Mouse (Mus musculus): ENCODE data around the gene Glrp1. TPM values are rescaled to one million over a fixed set of nuclear protein-coding genes. Genes with fewer than 3 reads are reported as not detected.

Gene Glrp1
- polyA plus RNA-seq, 1 experiment: not detected

DNA sequence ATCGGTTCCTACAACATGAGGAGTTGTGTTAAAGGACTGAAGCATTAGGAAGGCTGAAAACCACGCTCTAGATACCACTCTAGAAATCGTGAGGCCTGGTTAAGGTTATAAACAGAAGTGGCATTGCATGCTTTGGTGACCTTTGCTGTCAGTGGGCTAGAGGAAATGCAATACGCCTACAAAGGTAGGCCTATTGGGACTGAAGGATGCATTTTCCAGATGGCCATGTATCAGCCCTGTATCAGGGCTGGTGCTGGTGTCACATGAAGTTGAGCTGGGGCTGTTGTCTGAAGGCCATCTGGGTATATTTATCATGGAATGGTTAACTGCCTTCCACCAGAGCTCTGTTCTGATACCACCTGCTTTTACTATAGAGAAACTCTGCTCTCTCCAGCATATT lies 23.5 kb downstream of the Glrp1 start:
- H3K4me3 ChIP-seq (ENCODE audit: extremely low read depth, insufficient read depth, insufficient read length): no peak overlapping the region
- no peaks in the 10 kb centered on the region for H3K4me1 ChIP-seq (ENCODE audit: control insufficient read depth, insufficient read depth, insufficient read length)
- H3K27me3 ChIP-seq (ENCODE audit: control insufficient read depth, insufficient read depth, low read length): no peaks in the 10 kb centered on the region
- no peaks in the 10 kb centered on the region for H3K36me3 ChIP-seq (ENCODE audit: control insufficient read depth, insufficient read depth, low read length)
- no peak overlapping the region for H3K27ac ChIP-seq (ENCODE audit: insufficient read depth, low read length)
- TF ChIP-seq POLR2A (IDR thresholded peaks at IDR 0.05; ENCODE audit: low read depth, low read length): no peak
- 80% methylated on average over 4 of the region's 4 CpGs for WGBS
- DNase-seq (ENCODE audit: low read depth in 1 of 2, low spot score in 2 of 2): no peak

DNA sequence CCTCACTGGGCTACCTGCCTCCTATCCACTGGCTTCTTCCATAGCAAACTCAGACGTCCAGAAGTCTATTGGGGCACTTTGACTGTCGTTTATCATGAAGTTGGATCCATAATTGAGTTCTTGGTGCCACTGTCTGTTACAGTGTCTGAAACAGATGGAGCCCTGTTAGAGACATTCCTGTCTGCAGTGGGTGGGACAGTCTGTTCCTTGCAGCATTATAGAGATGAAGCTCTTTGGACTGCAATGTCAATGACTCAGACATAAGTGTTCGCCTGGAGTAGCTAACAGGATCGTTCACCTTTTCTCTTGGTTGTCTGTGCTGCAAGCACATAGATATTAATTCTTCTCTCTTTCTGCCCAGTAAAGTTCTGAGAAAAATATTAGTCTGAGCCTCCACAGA lies 25.8 kb downstream of the Glrp1 start:
- no peak for DNase-seq (ENCODE audit: low read depth in 1 of 2, low spot score in 2 of 2)
- Histone ChIP-seq H3K27ac (ENCODE audit: insufficient read depth, low read length) (no peak overlapping the region), H3K36me3 (ENCODE audit: control insufficient read depth, insufficient read depth, low read length) (no peaks in the 10 kb centered on the region), H3K4me1 (ENCODE audit: control insufficient read depth, insufficient read depth, insufficient read length) (no peaks in the 10 kb centered on the region), H3K4me3 (ENCODE audit: extremely low read depth, insufficient read depth, insufficient read length) (no peak overlapping the region), H3K27me3 (ENCODE audit: control insufficient read depth, insufficient read depth, low read length) (no peaks in the 10 kb centered on the region)
- 91% methylated on average over 4 of the region's 4 CpGs for WGBS
- TF ChIP-seq CTCF (IDR thresholded peaks at IDR 0.05; ENCODE audit: extremely low read depth, insufficient read depth, insufficient read length, insufficient replicate concordance) (no peak), POLR2A (IDR thresholded peaks at IDR 0.05; ENCODE audit: low read depth, low read length) (no peak)

DNA sequence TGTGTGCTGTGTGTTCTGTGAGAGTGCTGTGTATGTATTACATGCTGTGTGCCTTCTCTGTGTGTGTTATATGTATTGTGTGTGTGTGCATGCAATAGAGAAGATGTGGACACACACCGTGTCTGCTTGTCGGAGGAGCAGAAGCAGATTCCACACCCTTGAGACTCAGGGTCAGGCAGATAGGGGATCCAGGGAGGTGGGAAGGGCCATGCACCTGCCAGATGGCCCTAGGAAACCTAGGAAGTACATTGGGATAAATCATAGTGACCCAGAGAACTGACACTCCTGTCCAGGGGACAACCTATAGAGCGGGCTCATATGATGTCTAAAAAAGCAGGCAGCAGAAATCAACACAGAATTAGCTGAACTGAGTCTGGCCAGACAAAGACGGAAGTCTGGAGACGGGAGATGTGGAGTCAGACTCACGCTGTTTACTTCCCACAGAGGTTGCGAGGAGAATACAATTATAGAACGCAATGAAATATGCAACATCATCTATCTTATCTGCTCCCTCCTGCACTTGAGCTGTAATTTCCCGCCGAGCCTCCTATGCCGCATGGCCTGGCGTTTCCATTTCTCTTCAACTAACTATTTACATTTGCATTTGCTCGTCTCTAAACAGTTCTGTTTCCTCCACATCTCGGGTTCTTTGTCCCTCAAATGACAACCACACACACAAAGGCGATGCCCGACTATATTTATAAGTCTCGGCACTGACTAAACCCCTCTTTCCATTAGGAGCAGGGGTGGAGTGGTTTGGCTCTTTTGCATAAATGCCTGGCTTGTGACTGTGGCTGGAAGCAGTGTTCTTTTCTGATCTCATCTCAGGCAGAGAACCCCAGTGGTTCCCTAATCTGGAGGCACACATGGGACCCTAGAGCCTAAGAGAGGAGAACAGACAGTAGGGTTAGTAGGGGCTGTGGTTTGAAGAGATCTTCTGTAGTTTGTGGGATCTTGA lies 27.4 kb downstream of the Glrp1 start:
- 68% methylated on average over 17 of the region's 17 CpGs for WGBS
- Histone ChIP-seq H3K27me3 (ENCODE audit: control insufficient read depth, insufficient read depth, low read length) (no peaks in the 10 kb centered on the region), H3K36me3 (ENCODE audit: control insufficient read depth, insufficient read depth, low read length) (no peaks in the 10 kb centered on the region), H3K4me1 (ENCODE audit: control insufficient read depth, insufficient read depth, insufficient read length) (no peaks in the 10 kb centered on the region), H3K4me3 (ENCODE audit: extremely low read depth, insufficient read depth, insufficient read length) (no peak overlapping the region), H3K27ac (ENCODE audit: insufficient read depth, low read length) (no peak overlapping the region)
- no peak for TF ChIP-seq POLR2A (IDR thresholded peaks at IDR 0.05; ENCODE audit: low read depth, low read length)
- no peak for TF ChIP-seq CTCF (IDR thresholded peaks at IDR 0.05; ENCODE audit: extremely low read depth, insufficient read depth, insufficient read length, insufficient replicate concordance)
- DNase-seq (ENCODE audit: low read depth in 1 of 2, low spot score in 2 of 2): no peak

DNA sequence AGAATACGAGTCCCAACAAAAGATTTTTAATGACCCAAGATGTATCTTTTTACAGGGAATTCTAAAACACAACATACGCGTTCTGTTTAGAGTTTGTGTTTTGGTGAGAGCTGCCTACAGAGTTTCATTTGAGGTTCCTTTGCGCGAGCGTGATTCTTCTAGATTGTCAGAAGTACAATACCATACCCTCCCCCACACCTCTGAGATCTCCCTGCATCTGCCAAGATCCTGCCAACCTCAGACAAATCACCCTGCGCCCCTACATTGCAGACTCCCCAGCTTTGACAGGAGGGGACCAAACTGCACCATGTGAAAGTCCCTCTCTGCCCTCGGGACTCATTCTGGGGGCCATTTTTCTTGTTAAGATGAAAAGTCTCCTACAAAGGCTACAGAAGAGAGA lies 29.3 kb downstream of the Glrp1 start:
- whole genome bisulfite sequencing: 74% methylated on average over 8 of the region's 8 CpGs
- Histone ChIP-seq H3K27ac (ENCODE audit: insufficient read depth, low read length) (no peak overlapping the region), H3K27me3 (ENCODE audit: control insufficient read depth, insufficient read depth, low read length) (no peaks in the 10 kb centered on the region), H3K4me3 (ENCODE audit: extremely low read depth, insufficient read depth, insufficient read length) (no peak overlapping the region), H3K4me1 (ENCODE audit: control insufficient read depth, insufficient read depth, insufficient read length) (no peaks in the 10 kb centered on the region), H3K36me3 (ENCODE audit: control insufficient read depth, insufficient read depth, low read length) (no peaks in the 10 kb centered on the region)
- TF ChIP-seq CTCF (IDR thresholded peaks at IDR 0.05; ENCODE audit: extremely low read depth, insufficient read depth, insufficient read length, insufficient replicate concordance) (no peak), POLR2A (IDR thresholded peaks at IDR 0.05; ENCODE audit: low read depth, low read length) (no peak)
- DNase-seq (ENCODE audit: low read depth in 1 of 2, low spot score in 2 of 2): no peak

DNA sequence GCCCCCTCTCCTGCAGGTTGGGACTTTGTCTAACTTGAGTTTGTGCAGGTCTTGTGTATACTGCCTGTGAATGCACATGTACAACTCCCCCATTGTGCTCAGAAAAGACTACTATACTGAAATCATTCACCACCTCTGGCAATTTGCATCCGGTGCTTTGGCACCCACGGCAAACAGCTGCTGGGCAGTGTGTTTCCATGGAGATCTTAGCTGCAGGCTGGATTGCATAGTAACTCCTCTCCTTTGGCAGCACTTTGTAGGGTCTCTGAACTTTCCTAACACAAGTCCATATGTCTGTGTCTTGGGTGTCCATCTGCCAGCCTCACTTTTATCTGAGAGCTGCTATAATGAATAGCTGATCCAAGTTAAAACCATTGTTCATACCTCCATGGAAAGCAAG lies 31.7 kb downstream of the Glrp1 start:
- Histone ChIP-seq H3K4me1 (ENCODE audit: control insufficient read depth, insufficient read depth, insufficient read length) (no peaks in the 10 kb centered on the region), H3K27ac (ENCODE audit: insufficient read depth, low read length) (no peak overlapping the region), H3K36me3 (ENCODE audit: control insufficient read depth, insufficient read depth, low read length) (no peaks in the 10 kb centered on the region), H3K27me3 (ENCODE audit: control insufficient read depth, insufficient read depth, low read length) (no peaks in the 10 kb centered on the region), H3K4me3 (ENCODE audit: extremely low read depth, insufficient read depth, insufficient read length) (no peak overlapping the region)
- DNase-seq (ENCODE audit: low read depth in 1 of 2, low spot score in 2 of 2): no peak
- no peak for TF ChIP-seq CTCF (IDR thresholded peaks at IDR 0.05; ENCODE audit: extremely low read depth, insufficient read depth, insufficient read length, insufficient replicate concordance)
- 78% methylated on average over 2 of the region's 2 CpGs for WGBS

DNA sequence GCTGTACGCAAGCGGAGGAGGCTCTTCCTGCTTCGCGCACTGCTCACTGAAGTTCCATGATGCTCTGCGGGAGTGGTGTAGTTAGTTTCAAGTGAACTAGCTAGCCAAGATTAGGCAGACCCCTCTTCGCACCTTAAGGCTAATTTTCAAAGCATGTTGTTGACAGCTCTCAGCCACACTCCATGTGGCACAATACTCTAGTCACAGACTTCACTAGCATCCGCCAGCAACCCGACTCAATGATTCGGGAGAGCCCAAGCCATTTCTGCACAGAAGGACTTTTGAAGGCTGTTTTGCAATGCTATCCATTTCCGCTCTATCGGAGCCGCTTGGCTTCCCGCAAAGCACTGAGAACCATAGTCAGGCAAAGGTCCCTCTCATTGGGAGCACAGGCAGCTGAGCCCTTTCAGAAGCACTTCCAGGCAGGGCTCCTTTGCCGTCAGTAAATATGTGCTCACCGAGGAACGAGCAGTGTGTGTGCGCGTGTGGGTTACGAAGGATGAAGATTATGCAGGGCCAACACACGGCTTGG lies 33.2 kb downstream of the Glrp1 start:
- Histone ChIP-seq H3K36me3 (ENCODE audit: control insufficient read depth, insufficient read depth, low read length) (no peaks in the 10 kb centered on the region), H3K4me1 (ENCODE audit: control insufficient read depth, insufficient read depth, insufficient read length) (no peaks in the 10 kb centered on the region), H3K27ac (ENCODE audit: insufficient read depth, low read length) (no peak overlapping the region), H3K27me3 (ENCODE audit: control insufficient read depth, insufficient read depth, low read length) (no peaks in the 10 kb centered on the region), H3K4me3 (ENCODE audit: extremely low read depth, insufficient read depth, insufficient read length) (no peak overlapping the region)
- TF ChIP-seq POLR2A (IDR thresholded peaks at IDR 0.05; ENCODE audit: low read depth, low read length) (no peak), CTCF (IDR thresholded peaks at IDR 0.05; ENCODE audit: extremely low read depth, insufficient read depth, insufficient read length, insufficient replicate concordance) (no peak)
- WGBS: 95% methylated on average over 20 of the region's 20 CpGs
- no peak for DNase-seq (ENCODE audit: low read depth in 1 of 2, low spot score in 2 of 2)

DNA sequence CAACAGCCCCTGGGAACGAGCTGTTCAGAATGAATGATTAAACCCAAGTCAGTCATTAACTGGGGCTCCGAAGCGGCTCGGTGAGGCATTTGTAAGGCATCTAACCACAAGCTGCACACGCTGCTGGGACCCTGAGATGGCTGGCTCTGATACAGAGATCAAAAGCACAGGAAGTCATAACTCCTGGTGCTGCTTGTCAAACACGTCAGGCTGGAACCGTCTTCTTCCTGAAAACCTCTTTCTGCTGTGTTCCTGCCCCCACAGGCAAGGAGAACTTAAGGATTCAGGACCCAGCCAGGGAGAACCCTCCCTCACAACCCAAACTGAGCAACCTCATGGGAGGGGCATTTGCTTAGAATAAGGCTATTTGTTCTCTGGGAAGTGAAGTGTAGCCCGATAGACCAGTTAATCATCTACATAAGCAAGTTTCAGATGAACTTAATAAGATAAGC lies 34.3 kb downstream of the Glrp1 start:
- TF ChIP-seq CTCF (IDR thresholded peaks at IDR 0.05; ENCODE audit: extremely low read depth, insufficient read depth, insufficient read length, insufficient replicate concordance): no peak
- TF ChIP-seq POLR2A (IDR thresholded peaks at IDR 0.05; ENCODE audit: low read depth, low read length): no peak
- no peaks in the 10 kb centered on the region for H3K27me3 ChIP-seq (ENCODE audit: control insufficient read depth, insufficient read depth, low read length)
- no peak overlapping the region for H3K27ac ChIP-seq (ENCODE audit: insufficient read depth, low read length)
- H3K36me3 ChIP-seq (ENCODE audit: control insufficient read depth, insufficient read depth, low read length): no peaks in the 10 kb centered on the region
- H3K4me3 ChIP-seq (ENCODE audit: extremely low read depth, insufficient read depth, insufficient read length): no peak overlapping the region
- no peaks in the 10 kb centered on the region for H3K4me1 ChIP-seq (ENCODE audit: control insufficient read depth, insufficient read depth, insufficient read length)
- 8% methylated on average over 8 of the region's 8 CpGs for WGBS
- peak in 1 of 2 experiments; percentile 8 for DNase-seq (ENCODE audit: low read depth in 1 of 2, low spot score in 2 of 2)

Measured in spleen, adult 2 months (tissue).